Mouse (Mus musculus): ENCODE data around the gene Rec114. TPM values are rescaled to one million over a fixed set of nuclear protein-coding genes. Genes with fewer than 3 reads are reported as not detected.

Gene Rec114
- polyA plus RNA-seq (2012; rRNA removed) = 2.0 and 2.1 TPM in 2 replicates

GRCm38 (mm10) chr9:58743702-58744248 lies at the start of gene Rec114:
Gene Rec114, minus strand, starts transcription at chr9:58743964.
- DNase-seq (ENCODE audit: extremely low spot score in 1 of 2, low spot score in 1 of 2) = no peak

- DNase-seq (ENCODE audit: extremely low spot score in 1 of 2, low spot score in 1 of 2) = no peak
These were observed 45.7 kb upstream of the Rec114 start for GRCm38 (mm10) chr9:58789476-58789875.

GRCm38 (mm10) chr9:58775363-58775762 lies 31.6 kb upstream of the Rec114 start:
- no peak for DNase-seq (ENCODE audit: extremely low spot score in 1 of 2, low spot score in 1 of 2)

GRCm38 (mm10) chr9:58774761-58775160 lies 31.0 kb upstream of the Rec114 start:
- no peak for DNase-seq (ENCODE audit: extremely low spot score in 1 of 2, low spot score in 1 of 2)

- DNase-seq (ENCODE audit: extremely low spot score in 1 of 2, low spot score in 1 of 2) = no peak
These were observed 26.2 kb upstream of the Rec114 start for GRCm38 (mm10) chr9:58769943-58770342.

GRCm38 (mm10) chr9:58766959-58767955 lies 23.5 kb upstream of the Rec114 start:
- no peak for DNase-seq (ENCODE audit: extremely low spot score in 1 of 2, low spot score in 1 of 2)

- no peak for DNase-seq (ENCODE audit: extremely low spot score in 1 of 2, low spot score in 1 of 2)
These were observed 20.6 kb upstream of the Rec114 start for GRCm38 (mm10) chr9:58764354-58764753.

- DNase-seq (ENCODE audit: extremely low spot score in 1 of 2, low spot score in 1 of 2) = no peak
These were observed 19.4 kb upstream of the Rec114 start for GRCm38 (mm10) chr9:58763114-58763513.

GRCm38 (mm10) chr9:58762086-58762485 lies 18.3 kb upstream of the Rec114 start:
- DNase-seq (ENCODE audit: extremely low spot score in 1 of 2, low spot score in 1 of 2) = no peak

GRCm38 (mm10) chr9:58758754-58759153 lies 15.0 kb upstream of the Rec114 start:
- DNase-seq (ENCODE audit: extremely low spot score in 1 of 2, low spot score in 1 of 2) = peak in 1 of 2 experiments; percentile 11

- no peak for DNase-seq (ENCODE audit: extremely low spot score in 1 of 2, low spot score in 1 of 2)
These were observed 12.8 kb upstream of the Rec114 start for GRCm38 (mm10) chr9:58756371-58757132.

GRCm38 (mm10) chr9:58753606-58754005 lies 9.8 kb upstream of the Rec114 start:
- no peak for DNase-seq (ENCODE audit: extremely low spot score in 1 of 2, low spot score in 1 of 2)

- no peak for DNase-seq (ENCODE audit: extremely low spot score in 1 of 2, low spot score in 1 of 2)
These were observed 4.4 kb upstream of the Rec114 start for GRCm38 (mm10) chr9:58748142-58748541.

GRCm38 (mm10) chr9:58747328-58747755 lies 3.6 kb upstream of the Rec114 start:
- no peak for DNase-seq (ENCODE audit: extremely low spot score in 1 of 2, low spot score in 1 of 2)

- no peak for DNase-seq (ENCODE audit: extremely low spot score in 1 of 2, low spot score in 1 of 2)
These were observed 1.1 kb downstream of the Rec114 start for GRCm38 (mm10) chr9:58742692-58743091.

- DNase-seq (ENCODE audit: extremely low spot score in 1 of 2, low spot score in 1 of 2) = no peak
These were observed 2.4 kb downstream of the Rec114 start for GRCm38 (mm10) chr9:58741369-58741768.

GRCm38 (mm10) chr9:58739791-58740190 lies 4.0 kb downstream of the Rec114 start:
- DNase-seq (ENCODE audit: extremely low spot score in 1 of 2, low spot score in 1 of 2) = peak in 1 of 2 experiments; percentile 28

- no peak for DNase-seq (ENCODE audit: extremely low spot score in 1 of 2, low spot score in 1 of 2)
These were observed 20.6 kb downstream of the Rec114 start for GRCm38 (mm10) chr9:58723165-58723564.

GRCm38 (mm10) chr9:58722151-58722550 lies 21.6 kb downstream of the Rec114 start:
- DNase-seq (ENCODE audit: extremely low spot score in 1 of 2, low spot score in 1 of 2) = no peak

GRCm38 (mm10) chr9:58721021-58721420 lies 22.7 kb downstream of the Rec114 start:
- no peak for DNase-seq (ENCODE audit: extremely low spot score in 1 of 2, low spot score in 1 of 2)

GRCm38 (mm10) chr9:58720167-58720566 lies 23.6 kb downstream of the Rec114 start:
- DNase-seq (ENCODE audit: extremely low spot score in 1 of 2, low spot score in 1 of 2) = no peak

All from frontal cortex, adult 2 months (tissue).